Mouse (Mus musculus) liver, postnatal 0 days (tissue): ENCODE results near the gene Ppp4c. TPM values are rescaled to one million over a fixed set of nuclear protein-coding genes. Genes with fewer than 3 reads are reported as not detected.
"Not testable (repeated sequence)": the region's sequence is repeated elsewhere in the genome, so short reads cannot be mapped to it uniquely, and the experiment has no call there.

ENCODE experiments used
- ATAC-seq: fragments of 200-750 bp; cut with Nextera tagmentation; 2 replicates; pipeline ENCODE4 v1.8.0; 2017; ENCODE audit warnings: mild to moderate bottlenecking, moderate library complexity
- DNase-seq: peaks from one replicate; pipeline ENCODE4 v3.0.0-alpha.2; 2016
- H3K27ac ChIP-seq: fragments of 300-500 bp; sonication (generic); 2 replicates; pipeline ENCODE4 v1.5.1; 2014; ENCODE audit warnings: antibody characterized with exemption, moderate library complexity, mild to moderate bottlenecking, low read depth
- H3K27me3 ChIP-seq: fragments of 300-500 bp; sonication (generic); 2 replicates; pipeline ENCODE4 v1.6.1; 2014; ENCODE audit warnings: low read length, control low read depth, mixed read lengths; ENCODE audit not compliant: insufficient read depth
- H3K36me3 ChIP-seq: fragments of 300-500 bp; sonication (generic); replicated peaks from 2 replicates; pipeline ENCODE4 v1.6.1; 2014; ENCODE audit warnings: mild to moderate bottlenecking, control low read depth, low read length, moderate library complexity, mixed read lengths; ENCODE audit not compliant: insufficient read depth
- H3K4me1 ChIP-seq: fragments of 300-500 bp; sonication (generic); 2 replicates; pipeline ENCODE4 v1.6.1; 2014; ENCODE audit warnings: antibody characterized with exemption, mild to moderate bottlenecking, control low read depth; ENCODE audit not compliant: insufficient read depth
- H3K4me2 ChIP-seq: fragments of 300-500 bp; sonication (generic); 2 replicates; pipeline ENCODE4 v1.6.1; 2014; ENCODE audit warnings: low read depth, mild to moderate bottlenecking, low read length, moderate library complexity, mixed read lengths
- H3K4me3 ChIP-seq: fragments of 300-500 bp; sonication (generic); 2 replicates; pipeline ENCODE4 v1.5.1; 2014; ENCODE audit warnings: low read depth, low read length
- H3K9ac ChIP-seq: fragments of 300-500 bp; sonication (generic); replicated peaks from 2 replicates; pipeline ENCODE4 v1.6.1; 2014; ENCODE audit warnings: mild to moderate bottlenecking, moderate library complexity
- H3K9me3 ChIP-seq: fragments of 300-500 bp; sonication (generic); 2 replicates; pipeline ENCODE4 v1.6.1; 2016; ENCODE audit warnings: mild to moderate bottlenecking, control low read depth, low read length, mixed read lengths
- CTCF ChIP-seq: sonication (generic); IDR thresholded peaks from 2 replicates; pipeline ENCODE4 v1.5.1; 2016; ENCODE audit warnings: antibody characterized with exemption, low read depth
- EP300 ChIP-seq: IDR thresholded peaks from 2 replicates; pipeline ENCODE4 v1.6.1; 2016; ENCODE audit warnings: antibody characterized with exemption, low read depth, mild to moderate bottlenecking
- WGBS: fragments of 180-500 bp; shearing (Covaris S2); extraction: QIAGEN DNeasy Blood & Tissue Kit; methylation state at CpG from one replicate; pipeline ENCODE4 v1.1.7; 2014; ENCODE audit not compliant: insufficient replicate concordance; 5-methylcytosine and 5-hydroxymethylcytosine counted together
- polyA plus RNA-seq: library from polyadenylated mRNA; unstranded; fragments of >200 nt; fragmentation: Nextera tagmentation; extraction: Ambion mirVana; gene quantifications from 2 replicates; pipeline ENCODE4 v1.2.1, GENCODE M21; 2015

The Ppp4c gene
- polyA plus RNA-seq, 1 experiment from 2014 or later = 69.9 TPM

GRCm38 (mm10) chr7:126784469-126784868, 7.8 kb downstream of the Ppp4c start:
- Histone ChIP-seq H3K4me2 (no peak overlapping the region), H3K36me3 (peaks cover 57% of the 10 kb centered on the region), H3K9me3 (no peaks in the 10 kb centered on the region), H3K27ac (no peak overlapping the region), H3K4me1 (peaks cover 32% of the 10 kb centered on the region), H3K27me3 (no peaks in the 10 kb centered on the region), H3K9ac (no peak overlapping the region), H3K4me3 (no peak overlapping the region)
- 90% methylated on average over 7 of the region's 7 CpGs for WGBS
- no peak for ATAC-seq
- DNase-seq = no peak
- TF ChIP-seq EP300 (no peak), CTCF (no peak)

GRCm38 (mm10) chr7:126782693-126783092, 9.6 kb downstream of the Ppp4c start:
- no peak for TF ChIP-seq EP300
- no peak for TF ChIP-seq CTCF
- no peaks in the 10 kb centered on the region for H3K27me3 ChIP-seq
- 73% methylated on average over 13 of the region's 13 CpGs for WGBS
- no peak overlapping the region for H3K4me2 ChIP-seq
- peaks cover 40% of the 10 kb centered on the region for H3K4me1 ChIP-seq
- no peak for DNase-seq
- ATAC-seq = no peak
- H3K36me3 ChIP-seq = peaks cover 54% of the 10 kb centered on the region
- H3K9ac ChIP-seq = no peak overlapping the region
- H3K9me3 ChIP-seq = no peaks in the 10 kb centered on the region
- no peak overlapping the region for H3K4me3 ChIP-seq
- H3K27ac ChIP-seq = no peak overlapping the region

DNA sequence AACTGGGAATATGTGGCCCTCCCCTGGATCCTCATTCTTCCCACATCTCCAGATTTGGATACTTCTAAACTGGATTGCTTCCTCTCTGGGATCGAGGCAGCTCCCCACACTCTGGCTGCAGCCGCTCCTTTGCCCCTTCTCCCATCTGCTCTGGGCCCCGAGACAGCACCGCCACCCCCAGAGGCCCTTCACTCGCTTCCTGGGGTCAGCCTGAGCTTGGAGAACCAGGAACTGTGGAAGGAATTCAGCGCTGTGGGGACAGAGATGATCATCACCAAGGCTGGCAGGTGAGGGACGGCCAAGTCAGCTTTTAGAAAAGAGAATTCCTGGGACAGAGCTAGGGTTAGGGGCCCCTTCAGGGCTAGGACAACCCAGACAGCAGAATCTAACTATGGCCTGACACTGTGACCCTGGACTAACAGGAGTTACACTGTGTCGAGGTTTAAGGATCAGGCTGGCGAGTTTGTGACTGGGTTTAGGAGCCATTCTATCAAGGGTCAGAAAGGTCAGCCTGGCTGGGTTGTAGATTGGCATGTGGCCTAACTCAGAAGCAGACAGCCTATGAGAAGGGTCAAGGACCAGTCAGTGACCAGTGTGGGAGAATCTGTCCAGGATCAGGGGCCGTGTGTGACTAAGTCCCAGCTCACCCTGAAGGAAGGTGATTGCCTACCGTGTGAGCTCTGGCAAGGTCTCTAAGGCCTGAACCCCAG, 10.5 kb downstream of the Ppp4c start:
- Histone ChIP-seq H3K4me1 (peaks cover 44% of the 10 kb centered on the region), H3K4me2 (no peak overlapping the region), H3K27ac (peak overlapping the region; percentile 48; the same call in 1 of the 2 replicates), H3K9me3 (no peaks in the 10 kb centered on the region), H3K9ac (peak overlapping the region; percentile 57; the same call in 1 of the 2 replicates), H3K4me3 (no peak overlapping the region), H3K36me3 (peaks cover 45% of the 10 kb centered on the region), H3K27me3 (no peaks in the 10 kb centered on the region)
- DNase-seq = no peak
- TF ChIP-seq CTCF (no peak), EP300 (no peak)
- peak; percentile 9; the same call in 1 of the 2 replicates for ATAC-seq
- WGBS = 59% methylated on average over 11 of the region's 11 CpGs

DNA sequence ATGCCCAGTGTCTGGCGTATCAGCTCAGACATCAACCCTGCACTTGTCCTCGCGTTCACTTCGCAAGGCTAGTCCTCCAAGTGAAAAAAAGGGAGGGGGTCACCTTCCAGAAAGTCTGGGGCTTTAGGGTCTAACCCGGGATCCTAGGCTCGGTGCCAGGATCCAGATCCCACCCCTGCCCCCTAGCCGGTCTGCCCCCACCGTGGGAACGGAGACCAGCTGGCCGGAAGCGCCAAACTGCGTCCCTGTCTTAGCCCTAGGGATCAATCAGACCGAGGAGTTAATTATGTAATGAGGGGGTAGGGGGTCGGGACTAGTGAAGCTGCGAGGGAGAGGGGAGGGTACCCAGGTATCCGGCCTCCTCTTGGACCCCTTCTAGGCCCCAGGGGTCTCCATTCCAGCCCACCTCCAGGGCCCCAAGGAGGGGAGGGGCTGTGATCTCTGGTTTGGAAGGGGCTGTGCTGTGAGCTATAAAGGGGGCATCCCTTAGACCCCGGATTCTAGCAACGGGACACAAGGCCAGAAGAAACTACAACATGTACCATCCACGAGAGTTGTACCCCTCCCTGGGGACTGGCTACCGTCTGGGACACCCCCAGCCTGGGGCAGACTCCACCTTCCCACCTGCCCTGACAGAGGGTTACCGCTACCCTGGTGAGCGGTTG, 11.2 kb downstream of the Ppp4c start, which contains the start of gene Tbx6:
TSS of gene Tbx6 (plus strand) at position 513 of the 665 bp plus-strand sequence.
- H3K36me3 ChIP-seq = peaks cover 38% of the 10 kb centered on the region
- peak within 1 kb of the TSS; percentile 88 for H3K4me2 ChIP-seq
- no peaks in the 10 kb centered on the region for H3K27me3 ChIP-seq
- peaks cover 49% of the 10 kb centered on the region for H3K4me1 ChIP-seq
- H3K27ac ChIP-seq = peak within 1 kb of the TSS; percentile 48; the same call in 1 of the 2 replicates
- DNase-seq (no peak), ATAC-seq (no peak)
- no peaks in the 10 kb centered on the region for H3K9me3 ChIP-seq
- peak within 1 kb of the TSS; percentile 47 for H3K4me3 ChIP-seq
- TF ChIP-seq EP300 = no peak
- no peak for TF ChIP-seq CTCF
- H3K9ac ChIP-seq = peak within 1 kb of the TSS; percentile 57
- 21% methylated on average over 22 of the region's 22 CpGs for WGBS

DNA sequence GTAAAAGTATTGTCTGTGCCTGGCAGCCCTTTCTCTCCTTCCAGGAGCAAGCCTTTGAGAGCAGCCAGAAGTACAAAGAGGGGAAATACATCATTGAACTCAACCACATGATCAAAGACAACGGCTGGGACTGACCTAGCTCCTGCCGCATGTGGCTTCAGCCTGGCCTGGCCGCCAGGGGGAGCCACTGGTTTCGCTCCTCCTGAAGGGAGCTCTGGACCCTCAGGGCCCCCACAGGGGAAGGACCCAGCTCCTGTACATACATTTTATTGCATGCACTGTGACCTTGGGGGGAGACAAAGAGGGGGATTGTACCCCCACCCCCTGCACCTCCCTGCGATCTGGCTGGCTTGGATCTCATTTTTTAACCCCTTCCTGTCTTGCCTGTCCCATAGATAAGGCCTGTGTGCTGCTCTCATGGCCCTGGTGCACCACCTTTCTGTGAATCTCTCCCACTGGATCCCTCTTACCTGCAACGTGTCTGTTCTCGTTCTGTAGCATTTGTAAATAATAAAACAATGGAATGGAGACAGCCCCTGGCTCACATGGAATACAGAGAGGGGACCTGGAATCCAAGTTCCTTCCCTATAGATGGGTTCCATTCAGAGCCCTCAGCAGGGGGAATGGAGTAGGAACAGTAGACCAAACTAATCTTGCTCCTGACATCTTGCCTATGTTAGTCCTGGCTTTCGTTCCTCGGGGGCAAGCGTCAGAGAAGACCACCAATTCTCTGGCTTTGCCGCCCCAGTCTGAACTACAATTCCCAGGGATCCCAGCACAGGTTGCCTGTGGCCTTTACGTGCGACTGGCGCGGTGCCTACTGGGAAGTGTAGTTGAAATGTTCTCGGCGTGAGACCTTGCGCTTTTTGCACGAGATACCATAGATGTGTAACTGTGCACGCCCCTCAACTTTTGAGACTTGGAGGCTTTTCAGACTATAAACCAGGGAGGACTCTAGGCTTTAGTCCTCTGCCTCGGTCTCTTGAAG, 12.0 kb downstream of the Ppp4c start:
- Histone ChIP-seq H3K4me2 (peak overlapping the region; percentile 88), H3K9ac (peak overlapping the region; percentile 57), H3K4me1 (peaks cover 53% of the 10 kb centered on the region), H3K27me3 (no peaks in the 10 kb centered on the region), H3K4me3 (peak overlapping the region; percentile 47), H3K27ac (peak overlapping the region; percentile 41), H3K9me3 (no peaks in the 10 kb centered on the region), H3K36me3 (peaks cover 30% of the 10 kb centered on the region)
- DNase-seq = peak; percentile 92
- TF ChIP-seq EP300 (no peak), CTCF (peak; percentile 98)
- WGBS = 1% methylated on average over 21 of the region's 21 CpGs
- peak; percentile 58 for ATAC-seq

DNA sequence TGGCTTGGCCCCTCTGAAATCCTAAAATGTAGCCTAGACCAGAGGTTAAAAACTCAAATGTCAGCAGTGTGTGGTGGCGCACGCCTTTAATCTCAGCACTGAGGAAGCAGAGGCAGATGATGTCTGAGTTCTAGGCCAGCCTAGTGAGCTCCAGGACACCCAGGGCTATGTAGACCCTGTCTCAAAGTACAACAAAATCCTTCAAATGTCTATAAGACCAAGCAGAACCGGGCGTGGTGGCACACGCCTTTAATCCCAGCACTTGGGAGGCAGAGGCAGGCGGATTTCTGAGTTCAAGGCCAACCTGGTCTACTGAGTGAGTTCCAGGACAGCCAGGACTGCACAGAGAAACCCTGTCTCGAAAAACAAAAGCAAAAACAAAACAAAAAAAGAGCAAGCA, 13.2 kb downstream of the Ppp4c start:
- not testable (repeated sequence) for H3K4me2 ChIP-seq, ATAC-seq, H3K9ac ChIP-seq, H3K9me3 ChIP-seq, H3K4me3 ChIP-seq, DNase-seq, H3K27me3 ChIP-seq, H3K27ac ChIP-seq
- WGBS = 84% methylated on average over 7 of the region's 7 CpGs
- Histone ChIP-seq H3K36me3 (peaks cover 18% of the 10 kb centered on the region), H3K4me1 (peaks cover 58% of the 10 kb centered on the region)
